Mouse (Mus musculus) liver, embryonic 14 days (tissue): ENCODE data around the gene Pdcl. TPM values are rescaled to one million over a fixed set of nuclear protein-coding genes. Genes with fewer than 3 reads are reported as not detected.

Source experiments
- polyA plus RNA-seq: library from polyadenylated mRNA; depleted of rRNA; stranded (reverse); fragments of >200 nt; gene quantifications from 2 replicates; pipeline ENCODE4 v1.2.3, GENCODE M21; 2012; rRNA removed

Pdcl gene
- 6.9 and 7.5 TPM in 2 replicates for polyA plus RNA-seq

GRCm38 (mm10) chr2:37358633-37359540 lies at the start of gene Pdcl:
Pdcl (minus strand) TSS chr2:37359332.

GRCm38 (mm10) chr2:37326215-37326614 lies 32.9 kb downstream of the Pdcl start, which contains the start of gene Olfr368:
Olfr368 (plus strand) TSS chr2:37326515.

Other genes starting within 250 kb of the Pdcl start
- gene Olfr362, start 241.4 kb downstream of the Pdcl start, polyA plus RNA-seq = not detected in 2 replicates
- not detected in 2 replicates for gene Olfr364-ps1, start 220.0 kb downstream of the Pdcl start, polyA plus RNA-seq
- not detected in 2 replicates for gene Olfr365, start 171.1 kb downstream of the Pdcl start, polyA plus RNA-seq
- not detected in 2 replicates for gene Olfr366, start 147.8 kb downstream of the Pdcl start, polyA plus RNA-seq
- not detected in 2 replicates for gene Olfr368, start 32.8 kb downstream of the Pdcl start, polyA plus RNA-seq
- gene Rc3h2, start 63.6 kb upstream of the Pdcl start, polyA plus RNA-seq = 4.3 and 4.7 TPM in 2 replicates
- gene Zbtb26, start 83.8 kb upstream of the Pdcl start, polyA plus RNA-seq = 2.1 and 2.3 TPM in 2 replicates
- 3.8 and 5.0 TPM in 2 replicates for gene Zbtb6, start 83.8 kb upstream of the Pdcl start, polyA plus RNA-seq
- gene Rabgap1, start 83.9 kb upstream of the Pdcl start, polyA plus RNA-seq = 5.8 and 6.1 TPM in 2 replicates
- gene Gpr21, start 157.0 kb upstream of the Pdcl start, polyA plus RNA-seq = 0.03 TPM in 2 replicates